Mouse (Mus musculus): ENCODE measurements around the gene Sirt1.

DNA sequence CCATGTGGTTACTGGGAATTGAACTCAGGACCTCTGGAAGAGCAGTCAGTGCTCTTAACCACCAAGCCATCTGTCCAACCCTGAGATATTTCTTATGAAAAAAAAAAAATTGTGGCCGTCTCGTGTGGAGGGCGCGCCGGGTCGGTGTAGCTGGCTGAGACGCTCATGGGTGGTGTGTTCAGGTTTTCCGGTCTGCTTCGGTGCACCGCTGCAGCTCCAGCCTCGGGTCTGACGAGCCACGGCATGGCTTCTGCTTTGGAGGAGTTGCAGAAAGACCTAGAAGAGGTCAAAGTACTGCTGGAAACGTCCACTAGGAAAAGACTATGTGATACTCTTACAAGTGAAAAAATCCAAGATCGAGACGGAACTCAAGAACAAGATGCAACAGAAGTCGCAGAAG, 31.3 kb upstream of the Sirt1 start:
- TF ChIP-seq CTCF (conservative IDR thresholded peaks at IDR 0.05; ENCODE audit: low read length), result no peak
- no peak for TF ChIP-seq NANOG (IDR thresholded peaks at IDR 0.05; ENCODE audit: borderline replicate concordance, low read length)
